15 mouse cellular contexts compared by ENCODE assay signal in the genomic region with DNA sequence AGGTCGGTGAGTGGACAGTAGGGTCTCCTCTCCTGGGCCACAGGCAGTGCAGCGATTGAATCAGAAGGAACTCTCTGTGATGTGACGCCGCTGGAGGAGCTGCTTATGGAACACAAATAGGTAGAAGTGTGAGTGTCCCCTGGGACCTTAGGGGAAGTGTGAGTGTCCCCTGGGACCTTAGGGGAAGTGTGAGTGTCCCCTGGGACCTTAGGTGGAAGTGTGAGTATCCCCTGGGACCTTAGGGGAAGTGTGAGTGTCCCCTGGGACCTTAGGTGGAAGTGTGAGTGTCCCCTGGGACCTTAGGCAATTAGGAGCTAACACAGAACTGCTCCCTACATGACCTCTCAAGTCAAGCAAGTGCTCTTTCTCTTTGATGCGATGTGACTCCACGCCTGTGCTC. TPM values are rescaled to one million over a fixed set of nuclear protein-coding genes. Genes with fewer than 3 reads are reported as not detected.
DNase-seq lines count a peak whose midpoint lies in the region.
"Had no signal": no experiment of that assay in that cellular context is flagged by ENCODE, and none has a peak within 500 bp of the region (broad histone marks: within the 10 kb centered on the region; RNA-seq: fewer than 3 reads in every experiment).

No protein-coding gene starts in this region.

- peak; percentile 6 for DNase-seq in adrenal gland, postnatal 14 days
- no peak for DNase-seq in adrenal gland, adult 18-20 months (ENCODE audit: low spot score in 2 of 2)
- DNase-seq in A20 (ENCODE audit: low read depth, low spot score) = peak; percentile 73
- peak; percentile 22 for DNase-seq in skeletal muscle tissue, adult 2 months (ENCODE audit: low read depth, low spot score)
- peak; percentile 82 to 88 for DNase-seq in spleen, postnatal 36 days (ENCODE audit: low spot score in 2 of 2)
- no peak for DNase-seq in layer of hippocampus, postnatal 25 days (ENCODE audit: extremely low spot score in 1 of 2, low spot score in 1 of 2)
- DNase-seq in ovary, postnatal 10 days (ENCODE audit: low spot score) = no peak
- DNase-seq: cerebellum, adult 11-12 months; cerebellum, postnatal 10 days; gastrocnemius, postnatal 14 days; heart, postnatal 36 days; kidney, adult 2 months; kidney, postnatal 10 days; right cerebral cortex, postnatal 25 days; thymus, postnatal 25 days had no signal

RNA-seq across cellular contexts. Expression of gene Slc25a26, which starts 18.0 kb away (rescaled TPM):
- 14.8 and 15.7 TPM in 2 replicates for total RNA-seq in adrenal gland, postnatal 14 days (2021)
- 10 to 100 TPM; 13.2 to 13.8 TPM for total RNA-seq in adrenal gland, adult 18-20 months (2021)
- 10 to 100 TPM; 18.4 to 24.6 TPM for total RNA-seq in layer of hippocampus, postnatal 25 days (2021)

Comparison
In these comparisons a context has a peak if more than half of its experiments do, and no peak if none do; other contexts are left out.
1. DNase-seq: peak in adrenal gland, postnatal 14 days (single experiment), A20 (single experiment), skeletal muscle tissue, adult 2 months (single experiment) and spleen, postnatal 36 days (2 of 2); none in adrenal gland, adult 18-20 months (0 of 2), layer of hippocampus, postnatal 25 days (0 of 2) and ovary, postnatal 10 days (single experiment).